Mouse (Mus musculus) mouse trophoblast stem cell (cell line): Measurements from ENCODE around the gene Prkd2.

Source experiments
- in situ Hi-C, 2 experiments: fragments of 300-500 bp; cut with MseI, MboI; formaldehyde crosslinking; loops; 2 replicates in 1 of 2; 3 replicates in 1 of 2; pipeline ENCODE4 v1.15.1; 2025

Gene Prkd2

GRCm38 (mm10) chr7:16917447-16917846 is 74.7 kb downstream of the Prkd2 start:
- in situ Hi-C loops: no loop called here

GRCm38 (mm10) chr7:16918014-16918413 is 75.3 kb downstream of the Prkd2 start:
- in situ Hi-C loops: no loop called here

GRCm38 (mm10) chr7:16918670-16919069 is 76.0 kb downstream of the Prkd2 start:
- in situ Hi-C loops: no loop called here

DNA sequence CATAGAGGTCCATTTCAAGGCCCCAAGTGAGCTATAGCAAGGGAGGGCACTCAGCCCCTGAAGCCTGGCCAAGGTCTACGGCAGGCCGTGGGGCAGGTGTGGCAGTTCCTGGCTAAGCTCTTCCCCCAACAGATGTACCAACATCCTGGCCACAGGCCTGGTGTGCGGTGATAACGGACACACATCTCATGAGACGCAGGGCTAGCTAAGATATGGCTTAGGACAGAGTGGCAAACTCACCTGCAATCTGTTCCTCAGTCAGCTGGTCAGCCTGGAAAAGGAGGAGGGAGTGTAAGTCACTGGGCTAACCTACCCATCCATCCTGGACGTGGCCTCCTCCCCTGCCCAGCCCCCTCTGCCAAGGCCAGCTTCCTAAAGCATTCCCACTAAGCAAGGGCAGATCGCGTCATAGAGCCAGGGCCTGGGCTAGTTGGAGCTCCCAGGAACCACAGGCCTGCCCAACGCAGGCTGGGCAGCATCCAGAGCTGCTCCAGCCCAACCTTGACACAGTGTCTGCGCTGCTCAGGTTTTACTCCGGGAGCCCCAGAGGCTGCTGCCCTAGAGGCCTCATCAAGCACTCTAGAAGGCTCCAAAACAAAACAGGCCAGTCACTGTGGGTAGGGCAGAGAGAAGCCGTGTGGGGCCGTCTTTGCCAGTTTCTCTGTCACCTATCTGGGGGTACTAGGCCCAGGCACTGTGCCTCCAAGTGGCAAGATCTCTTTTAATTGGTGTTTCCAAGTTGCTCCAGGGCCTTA is 76.9 kb downstream of the Prkd2 start:
- in situ Hi-C loops: loop anchor here in 1 of 2 experiments (5.0 kb wide), 1 partner anchor 32 kb away; no protein-coding TSS in a partner anchor
